ENCODE assay signal across 19 mouse cellular contexts in the genomic region with DNA sequence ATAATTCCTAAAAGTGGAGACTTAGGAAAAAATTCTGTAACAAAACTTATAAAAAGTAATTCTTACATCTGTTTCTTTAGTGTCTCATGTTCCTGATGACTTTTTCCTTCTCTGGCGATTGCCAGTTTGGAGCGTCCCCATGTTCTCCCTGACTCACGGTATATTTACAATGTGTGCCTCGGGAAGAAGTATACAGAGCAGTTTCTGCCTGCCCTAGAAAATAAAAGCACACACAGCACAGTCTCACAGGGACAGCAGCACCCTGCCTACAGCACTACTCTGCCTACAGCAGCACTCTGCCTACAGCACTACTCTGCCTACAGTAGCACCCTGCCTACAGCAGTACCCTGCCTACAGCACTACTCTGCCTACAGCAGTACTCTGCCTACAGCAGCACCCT. TPM values are rescaled to one million over a fixed set of nuclear protein-coding genes. Genes with fewer than 3 reads are reported as not detected.
DNase-seq lines count a peak whose midpoint lies in the region; ATAC-seq lines count a peak whose summit lies in the region.
"Had no signal": no experiment of that assay in that cellular context is flagged by ENCODE, and none has a peak within 500 bp of the region (broad histone marks: within the 10 kb centered on the region; RNA-seq: fewer than 3 reads in every experiment).

No protein-coding gene starts in this region.

- peak; percentile 92 for ATAC-seq in frontal cortex, adult (ENCODE audit: low TSS enrichment)
- ATAC-seq: forebrain, embryonic 15.5 days; hindbrain, embryonic 16.5 days had no signal

- no peak for DNase-seq in frontal cortex, postnatal 25 days (ENCODE audit: low spot score in 2 of 2)
- DNase-seq in left cerebral cortex, adult 18-20 months (ENCODE audit: low spot score in 2 of 2), result peak; percentile 6 to 19
- DNase-seq in left cerebral cortex, adult 11 months (ENCODE audit: low spot score), result no peak
- DNase-seq in right cerebral cortex, adult 2 months (ENCODE audit: low spot score in 2 of 2), result peak; percentile 14 to 38
- no peak for DNase-seq in right cerebral cortex, postnatal 14 days
- DNase-seq in thymus, postnatal 0 days (ENCODE audit: low spot score), result no peak
- DNase-seq: adrenal gland, postnatal 10 days; B cell, adult 2 months; cerebellum, adult 11-12 months; cerebellum, adult 9-10 months; cerebellum, postnatal 25 days; gastrocnemius, postnatal 14 days; heart, postnatal 10 days; heart, postnatal 4 days had no signal

RNA-seq across cellular contexts. Expression of gene Bmpr1b, which starts 4.8 kb away (rescaled TPM):
- 10 to 100 TPM; 18.6 to 21.6 TPM for total RNA-seq in left cerebral cortex, adult 18-20 months (2021)
- 0.35 and 0.51 TPM in 2 replicates for polyA plus RNA-seq in thymus, postnatal 0 days (2015; fragmentation: Nextera tagmentation; extraction: Ambion mirVana)
- total RNA-seq: granulocyte monocyte progenitor cell, adult 5-6 weeks; MEL had no signal

Comparison
In these comparisons a context has a peak if more than half of its experiments do, and no peak if none do; other contexts are left out.
1. DNase-seq: peak in left cerebral cortex, adult 18-20 months (2 of 2) and right cerebral cortex, adult 2 months (2 of 2); none in frontal cortex, postnatal 25 days (0 of 2), left cerebral cortex, adult 11 months (single experiment), right cerebral cortex, postnatal 14 days (single experiment) and thymus, postnatal 0 days (single experiment).